Mouse (Mus musculus): ENCODE measurements around the gene Phb2.

GRCm38 (mm10) chr6:124698751-124699150 is 13.4 kb upstream of the Phb2 start:
- TF ChIP-seq POLR2A (IDR thresholded peaks at IDR 0.05; ENCODE audit: control insufficient read depth, low read depth, low read length) = no peak
- TF ChIP-seq CTCF (IDR thresholded peaks at IDR 0.05; ENCODE audit: control insufficient read depth, insufficient read depth, insufficient replicate concordance, low read depth, low read length) = no peak
